ENCODE assay signal across 12 mouse cellular contexts in the genomic region with DNA sequence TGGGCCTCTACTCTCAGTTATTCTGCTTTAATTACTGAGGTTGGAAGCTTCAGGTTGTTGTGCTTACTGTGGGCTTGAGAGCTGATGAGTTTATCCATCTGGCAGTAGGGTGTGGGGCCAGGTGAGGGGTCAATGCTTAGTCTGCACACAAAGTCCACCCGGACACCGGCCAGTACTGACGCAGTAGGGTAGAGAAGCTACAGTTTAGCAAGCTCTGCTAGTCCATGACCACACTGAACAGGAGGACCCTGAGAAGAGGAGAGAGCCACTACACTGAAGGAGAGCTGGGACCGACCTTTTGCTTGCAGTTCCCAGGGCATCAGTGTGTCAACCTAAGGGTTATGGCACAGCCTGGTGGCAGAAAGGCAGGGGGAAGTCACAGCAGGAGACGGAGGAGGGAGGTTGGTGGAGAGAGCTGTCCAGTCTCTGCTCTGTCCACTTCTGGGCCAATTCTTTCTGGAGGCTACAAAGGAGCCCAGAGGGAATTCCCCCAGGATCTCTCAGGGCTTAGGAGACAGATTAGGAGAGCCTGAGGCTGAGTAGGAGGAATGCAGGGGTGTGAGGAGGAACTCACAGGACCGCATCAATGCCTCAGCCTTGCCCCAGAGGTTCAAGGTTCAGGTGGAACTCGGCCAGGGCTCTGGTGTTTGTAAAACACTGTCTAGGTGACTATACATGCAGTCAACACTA. TPM values are rescaled to one million over a fixed set of nuclear protein-coding genes. Genes with fewer than 3 reads are reported as not detected.
DNase-seq lines count a peak whose midpoint lies in the region; ATAC-seq and TF ChIP-seq lines count a peak whose summit lies in the region.
"Had no signal": no experiment of that assay in that cellular context is flagged by ENCODE, and none has a peak within 500 bp of the region (broad histone marks: within the 10 kb centered on the region; RNA-seq: fewer than 3 reads in every experiment).

No protein-coding gene starts in this region.

- no peak overlapping the region for H3K9ac ChIP-seq in heart, postnatal 0 days (replicated peaks; ENCODE audit: low read depth, low read length)
- H3K9ac ChIP-seq: embryonic facial prominence, embryonic 15.5 days had no signal

- intact Hi-C loops in heart, postnatal 36 days (cut with DNase I) = no loop called here
- intact Hi-C loops in left cerebral cortex, adult 2 months (cut with DNase I) = no loop called here

- WGBS in heart, postnatal 0 days = 52% methylated on average over 7 of the region's 7 CpGs

- H3K4me2 ChIP-seq in heart, postnatal 0 days (ENCODE audit: low read depth, low read length) = no peak overlapping the region
- H3K4me2 ChIP-seq: embryonic facial prominence, embryonic 15.5 days had no signal

- peaks cover 19% of the 10 kb centered on the region for H3K4me1 ChIP-seq in heart, postnatal 0 days (ENCODE audit: control insufficient read depth, insufficient read depth)
- H3K4me1 ChIP-seq: embryonic facial prominence, embryonic 15.5 days had no signal

- peak; percentile 30 for TF ChIP-seq CTCF in C2C12 (IDR thresholded peaks at IDR 0.05; ENCODE audit: control insufficient read depth, insufficient read depth, insufficient read length)
- TF ChIP-seq CTCF in heart, postnatal 0 days (IDR thresholded peaks at IDR 0.05; ENCODE audit: low read depth) = peak; percentile 76
- no peak for TF ChIP-seq CTCF in left cerebral cortex, adult 2 months (IDR thresholded peaks at IDR 0.05)

- no peaks in the 10 kb centered on the region for H3K79me2 ChIP-seq in C2C12 (ENCODE audit: control insufficient read depth, insufficient read depth)

- H3K79me3 ChIP-seq in C2C12 (ENCODE audit: low read depth) = no peaks in the 10 kb centered on the region

- TF ChIP-seq EP300 in heart, postnatal 0 days (IDR thresholded peaks at IDR 0.05; ENCODE audit: low read depth) = no peak

- no peak overlapping the region for H3K4me3 ChIP-seq in C2C12 (ENCODE audit: insufficient read depth, poor library complexity, severe bottlenecking)
- no peak overlapping the region for H3K4me3 ChIP-seq in heart, postnatal 0 days (ENCODE audit: low read depth, low read length)
- no peak overlapping the region for H3K4me3 ChIP-seq in left cerebral cortex, adult 2 months
- H3K4me3 ChIP-seq: embryonic facial prominence, embryonic 15.5 days had no signal

- no peak overlapping the region for H3ac ChIP-seq in C2C12 (ENCODE audit: control insufficient read depth, insufficient read length, low read depth)

- peak; percentile 47 for DNase-seq in heart, adult 18-20 months
- DNase-seq in heart, postnatal 36 days = no peak
- DNase-seq in heart, postnatal 0 days (ENCODE audit: low spot score) = peak; percentile 77
- peak; percentile 21 for DNase-seq in liver
- no peak for DNase-seq in spleen, adult 18-20 months
- no peak for DNase-seq in left cerebral cortex, adult 2 months (ENCODE audit: extremely low spot score in 1 of 2, low spot score in 2 of 2)
- DNase-seq in layer of hippocampus, adult 8-10 months (ENCODE audit: low spot score in 2 of 2) = no peak
- DNase-seq: gastrocnemius, postnatal 25 days had no signal

- ATAC-seq in heart, postnatal 0 days (ENCODE audit: insufficient read depth, low read depth) = 0 out of 2 replicates have a peak, but pooled peaks have one; percentile 39

- no peaks in the 10 kb centered on the region for H3K27me3 ChIP-seq in C2C12 (ENCODE audit: control insufficient read depth, insufficient read depth, insufficient read length)
- no peaks in the 10 kb centered on the region for H3K27me3 ChIP-seq in heart, postnatal 0 days (ENCODE audit: control insufficient read depth, insufficient read depth, low read length)
- H3K27me3 ChIP-seq: embryonic facial prominence, embryonic 15.5 days had no signal

- no peak overlapping the region for H3K27ac ChIP-seq in heart, postnatal 0 days (ENCODE audit: low read depth)
- no peak overlapping the region for H3K27ac ChIP-seq in left cerebral cortex, adult 2 months
- H3K27ac ChIP-seq: embryonic facial prominence, embryonic 15.5 days had no signal

- H3K9me3 ChIP-seq in heart, postnatal 0 days (replicated peaks; ENCODE audit: control insufficient read depth, low read length) = no peaks in the 10 kb centered on the region
- H3K9me3 ChIP-seq: embryonic facial prominence, embryonic 15.5 days had no signal

- no peaks in the 10 kb centered on the region for H3K36me3 ChIP-seq in C2C12 (ENCODE audit: control insufficient read depth, insufficient read depth)
- no peaks in the 10 kb centered on the region for H3K36me3 ChIP-seq in heart, postnatal 0 days (replicated peaks; ENCODE audit: control insufficient read depth, insufficient read depth, low read length)
- H3K36me3 ChIP-seq: embryonic facial prominence, embryonic 15.5 days had no signal

TF ChIP-seq in C2C12, 6 proteins besides CTCF, POLR2A, EP300 and RAD21:
- no peak for TF ChIP-seq MAX (IDR thresholded peaks at IDR 0.05)
- no peak for TF ChIP-seq MYOG (IDR thresholded peaks at IDR 0.05; ENCODE audit: control insufficient read depth, extremely low read depth, insufficient read length)
- no peak for TF ChIP-seq USF1 (IDR thresholded peaks at IDR 0.05; ENCODE audit: low read depth)
- TF ChIP-seq FOSL1 (IDR thresholded peaks at IDR 0.05; ENCODE audit: insufficient read depth, low read length, poor library complexity, severe bottlenecking) = no peak
- no peak for TF ChIP-seq MYOD1 (IDR thresholded peaks at IDR 0.05; ENCODE audit: control insufficient read depth, insufficient read length, low read depth)
- no peak for TF ChIP-seq CEBPB (IDR thresholded peaks at IDR 0.05; ENCODE audit: low read depth)

RNA-seq across cellular contexts. Expression of a gene that starts 43.5 kb away (rescaled TPM):
- under 1 TPM; 0.15 to 0.22 TPM for total RNA-seq in heart, adult 18-20 months (2021)
- 1 to 10 TPM in 1 of 2 experiments, not detected in 1; 1.0 TPM for total RNA-seq in heart, postnatal 36 days (2021)
- polyA plus RNA-seq in C2C12 (2012; fragmentation: generic; extraction: Trizol) = 1.2 TPM
- 12.0 and 14.3 TPM in 2 replicates for total RNA-seq in heart, postnatal 0 days (2014; rRNA removed; ENCODE audit: low replicate concordance)
- polyA plus RNA-seq in heart, postnatal 0 days (2015; fragmentation: Nextera tagmentation; extraction: Ambion mirVana) = 9.0 and 9.7 TPM in 2 replicates
- total RNA-seq in left cerebral cortex, adult 2 months (2021) = 10 to 100 TPM; 41.7 to 47.6 TPM
- total RNA-seq in layer of hippocampus, adult 8-10 months (2022) = 10 to 100 TPM; 22.5 to 31.6 (median 27.1) TPM
- total RNA-seq: megakaryocyte, adult 5-6 weeks; neutrophil, adult 5-6 weeks had no signal

RNA-seq across cellular contexts. Expression of a gene that starts 53.6 kb away (rescaled TPM):
- 10 to 100 TPM; 43.4 to 49.3 TPM for total RNA-seq in heart, adult 18-20 months (2021)
- 10 to 100 TPM; 53.6 to 57.8 TPM for total RNA-seq in heart, postnatal 36 days (2021)
- polyA plus RNA-seq in C2C12 (2012; fragmentation: generic; extraction: Trizol) = 66.1 TPM
- total RNA-seq in heart, postnatal 0 days (2014; rRNA removed; ENCODE audit: low replicate concordance) = 71.1 and 122 TPM in 2 replicates
- 92.2 and 93.3 TPM in 2 replicates for polyA plus RNA-seq in heart, postnatal 0 days (2015; fragmentation: Nextera tagmentation; extraction: Ambion mirVana)
- 1 to 10 TPM; 6.0 to 7.3 TPM for total RNA-seq in left cerebral cortex, adult 2 months (2021)
- 1 to 10 TPM; 6.5 to 9.9 (median 8.2) TPM for total RNA-seq in layer of hippocampus, adult 8-10 months (2022)

Comparison
In these comparisons a context has a peak if more than half of its experiments do, and no peak if none do; other contexts are left out.
1. DNase-seq: peak in heart, adult 18-20 months (2 of 2), heart, postnatal 0 days (single experiment) and liver (single experiment); none in heart, postnatal 36 days (0 of 2), spleen, adult 18-20 months (0 of 2), left cerebral cortex, adult 2 months (0 of 2) and layer of hippocampus, adult 8-10 months (0 of 2).